Mouse (Mus musculus) ES-Bruce4 (cell line): ENCODE results near the gene Fam107b. TPM values are rescaled to one million over a fixed set of nuclear protein-coding genes. Genes with fewer than 3 reads are reported as not detected.

Experiments
- H3K27ac ChIP-seq: 2 replicates; pipeline ENCODE4 v1.5.1; 2012; ENCODE audit warnings: low read length, inconsistent platforms; ENCODE audit not compliant: insufficient read depth
- H3K27me3 ChIP-seq: 2 replicates; pipeline ENCODE4 v1.6.1; 2012; ENCODE audit warnings: mild to moderate bottlenecking, low read length, inconsistent platforms; ENCODE audit not compliant: control insufficient read depth, poor library complexity, insufficient read depth, severe bottlenecking
- H3K36me3 ChIP-seq: 2 replicates; pipeline ENCODE4 v1.6.1; 2012; ENCODE audit warnings: inconsistent platforms, mild to moderate bottlenecking, low read length, moderate library complexity; ENCODE audit not compliant: control insufficient read depth, poor library complexity, insufficient read depth, severe bottlenecking
- H3K4me1 ChIP-seq: one replicate; pipeline ENCODE4 v1.8.1; 2011; ENCODE audit warnings: low read length; ENCODE audit not compliant: control insufficient read depth, insufficient read depth
- H3K4me3 ChIP-seq: 2 replicates; pipeline ENCODE4 v1.5.1; 2011; ENCODE audit warnings: low read depth, mild to moderate bottlenecking, low read length
- H3K9ac ChIP-seq: 2 replicates; pipeline ENCODE4 v1.6.1; 2012; ENCODE audit warnings: low read depth, mild to moderate bottlenecking, inconsistent platforms; ENCODE audit not compliant: poor library complexity, severe bottlenecking
- H3K9me3 ChIP-seq: replicated peaks from 2 replicates; pipeline ENCODE4 v1.6.1; 2012; ENCODE audit warnings: mild to moderate bottlenecking, low read length, inconsistent platforms; ENCODE audit not compliant: control insufficient read depth, poor library complexity, insufficient read depth, severe bottlenecking
- CTCF ChIP-seq: IDR thresholded peaks from one replicate; pipeline ENCODE4 v1.8.1; 2011; ENCODE audit warnings: low read depth, low read length
- EP300 ChIP-seq: IDR thresholded peaks from 2 replicates; pipeline ENCODE4 v1.6.1; 2011; ENCODE audit warnings: low read depth, low read length; ENCODE audit not compliant: insufficient read depth
- POLR2A ChIP-seq: IDR thresholded peaks from one replicate; pipeline ENCODE4 v1.8.1; 2011; ENCODE audit warnings: low read length; ENCODE audit not compliant: insufficient read depth
- polyA plus RNA-seq: library from polyadenylated mRNA; stranded (reverse); fragments of >200 nt; gene quantifications from 2 replicates; pipeline ENCODE4 v1.2.4, GENCODE M21; 2011; ENCODE audit warnings: low read depth; ENCODE audit not compliant: missing spikeins, insufficient read depth, insufficient read length

Gene Fam107b
- polyA plus RNA-seq, 1 experiment: 54.4 TPM

- no peaks in the 10 kb centered on the region for H3K36me3 ChIP-seq
- H3K9me3 ChIP-seq: no peaks in the 10 kb centered on the region
- H3K9ac ChIP-seq: no peak overlapping the region
- TF ChIP-seq POLR2A (no peak), EP300 (no peak), CTCF (no peak)
- no peak overlapping the region for H3K27ac ChIP-seq
- H3K4me1 ChIP-seq: no peaks in the 10 kb centered on the region
- H3K27me3 ChIP-seq: no peaks in the 10 kb centered on the region; the same call in none of the 2 replicates
- H3K4me3 ChIP-seq: no peak overlapping the region
Measured at GRCm38 (mm10) chr2:3654606-3655005, 84.3 kb downstream of the Fam107b start.

DNA sequence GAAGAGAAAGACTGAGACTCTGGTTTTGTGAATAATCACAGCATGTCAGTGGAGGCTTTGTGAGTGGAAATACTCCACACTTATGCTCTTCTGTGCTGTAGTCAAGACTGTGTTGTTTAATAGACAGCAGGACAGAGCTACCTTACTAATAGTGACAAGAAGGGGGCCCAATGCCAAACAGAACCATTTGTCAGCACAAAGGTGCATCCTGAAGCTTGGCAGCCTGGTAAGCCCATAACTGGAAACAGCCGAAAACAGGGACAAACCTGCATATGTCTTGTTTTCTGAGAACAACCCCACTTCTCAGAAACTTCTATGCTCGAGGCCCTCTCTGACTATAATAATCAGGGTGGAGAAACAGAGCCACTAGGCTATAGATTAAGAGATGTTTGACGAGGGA, 85.8 kb downstream of the Fam107b start:
- Histone ChIP-seq H3K4me1 (no peaks in the 10 kb centered on the region), H3K27me3 (no peaks in the 10 kb centered on the region; the same call in none of the 2 replicates), H3K4me3 (no peak overlapping the region), H3K27ac (no peak overlapping the region), H3K9me3 (no peaks in the 10 kb centered on the region), H3K9ac (no peak overlapping the region), H3K36me3 (no peaks in the 10 kb centered on the region)
- TF ChIP-seq POLR2A (no peak), CTCF (no peak), EP300 (no peak)

GRCm38 (mm10) chr2:3656834-3657233, 86.5 kb downstream of the Fam107b start:
- Histone ChIP-seq H3K27ac (no peak overlapping the region), H3K36me3 (no peaks in the 10 kb centered on the region), H3K9me3 (no peaks in the 10 kb centered on the region), H3K9ac (no peak overlapping the region), H3K27me3 (no peaks in the 10 kb centered on the region; the same call in none of the 2 replicates), H3K4me1 (no peaks in the 10 kb centered on the region), H3K4me3 (no peak overlapping the region)
- TF ChIP-seq CTCF: no peak
- no peak for TF ChIP-seq EP300
- TF ChIP-seq POLR2A: no peak

DNA sequence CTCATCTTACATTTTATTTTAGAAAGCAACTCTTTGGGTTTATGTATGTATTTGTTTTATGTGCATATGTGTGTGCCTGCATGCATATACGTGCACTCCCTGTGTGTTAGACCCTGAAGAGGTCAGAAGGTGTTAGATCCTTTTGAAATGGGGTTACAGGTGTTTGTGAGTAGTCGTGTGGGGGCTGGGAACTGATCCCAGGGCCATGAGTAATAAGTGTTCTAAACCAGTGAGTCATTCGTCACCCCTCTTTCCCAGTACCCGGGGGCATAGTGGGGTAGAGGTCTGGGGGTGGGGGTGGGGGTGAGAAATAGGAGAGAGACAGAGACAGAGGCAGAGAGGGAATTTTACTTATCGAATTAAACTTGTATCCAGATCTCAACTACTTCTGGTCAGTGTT, 87.1 kb downstream of the Fam107b start:
- Histone ChIP-seq H3K27me3 (no peaks in the 10 kb centered on the region; the same call in none of the 2 replicates), H3K9ac (no peak overlapping the region), H3K4me3 (no peak overlapping the region), H3K4me1 (no peaks in the 10 kb centered on the region), H3K36me3 (no peaks in the 10 kb centered on the region), H3K27ac (no peak overlapping the region), H3K9me3 (no peaks in the 10 kb centered on the region)
- TF ChIP-seq CTCF (no peak), POLR2A (no peak), EP300 (no peak)

DNA sequence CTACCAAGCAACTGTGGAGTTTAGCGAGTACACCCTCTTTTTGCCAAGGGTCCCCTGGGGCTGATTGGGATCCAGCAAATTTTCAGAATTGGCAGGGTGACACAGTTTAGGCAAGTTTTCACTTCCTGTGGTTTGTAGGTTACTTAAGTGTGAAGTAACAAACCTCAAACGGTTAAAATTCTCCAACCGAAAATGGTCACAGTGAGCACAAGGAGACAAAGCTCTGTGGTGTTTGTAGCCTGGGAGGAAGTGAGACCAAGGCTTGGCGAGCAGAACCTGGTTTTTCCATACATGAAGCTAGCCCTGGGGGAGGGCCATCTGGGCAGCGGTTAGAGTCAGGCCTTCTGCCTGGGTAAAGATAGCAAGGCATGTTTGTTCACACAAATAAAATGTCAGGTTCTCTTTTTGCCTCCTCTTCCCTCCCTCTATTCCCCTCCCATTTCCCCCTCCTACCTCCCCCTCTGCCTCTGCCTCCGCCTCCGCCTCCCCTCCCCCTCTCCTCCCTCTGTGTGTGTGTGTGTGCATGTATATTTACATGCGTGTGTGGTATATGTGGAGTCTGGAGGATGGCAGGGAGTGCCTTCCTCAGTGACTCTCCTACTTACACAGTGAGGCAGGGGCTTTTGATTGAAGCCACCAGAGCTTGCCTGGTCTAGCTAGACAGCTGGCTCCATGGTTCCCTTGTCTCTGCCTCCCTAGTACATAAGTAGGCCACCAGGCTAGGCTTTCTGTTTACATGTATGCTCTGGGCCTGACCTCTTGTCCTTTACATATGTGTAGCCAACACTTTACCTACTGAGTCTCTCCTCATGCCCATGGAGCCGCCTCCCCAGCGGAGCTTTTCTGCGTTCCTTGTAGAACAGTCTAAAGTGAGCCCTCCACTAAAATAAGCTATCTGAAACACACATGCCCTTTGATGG, 87.8 kb downstream of the Fam107b start:
- Histone ChIP-seq H3K27ac (no peak overlapping the region), H3K36me3 (no peaks in the 10 kb centered on the region), H3K9me3 (no peaks in the 10 kb centered on the region), H3K4me3 (no peak overlapping the region), H3K27me3 (no peaks in the 10 kb centered on the region; the same call in none of the 2 replicates), H3K9ac (no peak overlapping the region), H3K4me1 (no peaks in the 10 kb centered on the region)
- TF ChIP-seq CTCF (no peak), POLR2A (no peak), EP300 (no peak)

DNA sequence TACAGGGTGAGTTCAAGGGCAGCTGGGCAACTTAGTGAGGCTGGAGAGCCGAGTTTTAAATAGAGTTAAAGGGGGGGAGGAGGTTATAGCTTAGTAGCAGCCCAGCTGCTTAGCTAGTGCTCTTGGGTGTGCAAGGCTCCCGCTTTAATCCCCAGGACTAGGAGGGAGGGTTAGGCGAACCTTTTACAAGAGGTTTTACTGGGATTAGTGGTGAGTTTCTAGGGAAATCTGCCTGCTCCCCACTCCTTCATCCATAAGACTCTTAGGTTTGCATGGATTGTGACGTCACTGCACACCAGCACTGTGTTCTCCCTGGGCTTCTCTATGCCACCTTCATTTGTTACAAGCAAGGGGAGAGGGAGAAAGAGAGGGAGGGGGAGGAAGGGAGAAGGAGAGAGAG, 88.6 kb downstream of the Fam107b start:
- Histone ChIP-seq H3K9me3 (no peaks in the 10 kb centered on the region), H3K4me3 (no peak overlapping the region), H3K27ac (no peak overlapping the region), H3K4me1 (no peaks in the 10 kb centered on the region), H3K9ac (no peak overlapping the region), H3K27me3 (no peaks in the 10 kb centered on the region; the same call in none of the 2 replicates), H3K36me3 (no peaks in the 10 kb centered on the region)
- TF ChIP-seq CTCF (no peak), POLR2A (no peak)
